Mouse (Mus musculus) induced T-regulatory cell, adult 2 months (primary cell): ENCODE results near the gene Tmeff1.
"Not testable (repeated sequence)": the region's sequence is repeated elsewhere in the genome, so short reads cannot be mapped to it uniquely, and the experiment has no call there.

Experiments used
- DNase-seq: peaks from one replicate; pipeline ENCODE4 v3.0.0-alpha.2; 2012; ENCODE audit warnings: low read depth

Tmeff1 gene

GRCm38 (mm10) chr4:48677812-48678211 lies 92.8 kb downstream of the Tmeff1 start:
- no peak for DNase-seq

- no peak for DNase-seq
These were observed 93.8 kb downstream of the Tmeff1 start for GRCm38 (mm10) chr4:48678793-48679192.

- not testable (repeated sequence) for DNase-seq
These were observed 94.8 kb downstream of the Tmeff1 start for GRCm38 (mm10) chr4:48679728-48680127.

GRCm38 (mm10) chr4:48680214-48680613 lies 95.2 kb downstream of the Tmeff1 start:
- DNase-seq = no peak

GRCm38 (mm10) chr4:48680648-48681343 lies 95.8 kb downstream of the Tmeff1 start:
- DNase-seq = peak; percentile 62

- DNase-seq = no peak
These were observed 98.2 kb downstream of the Tmeff1 start for GRCm38 (mm10) chr4:48683126-48683525.

GRCm38 (mm10) chr4:48683633-48684209 lies 98.7 kb downstream of the Tmeff1 start:
- not testable (repeated sequence) for DNase-seq

GRCm38 (mm10) chr4:48684593-48685187 lies 99.7 kb downstream of the Tmeff1 start:
- no peak for DNase-seq

GRCm38 (mm10) chr4:48688148-48688547 lies 103.2 kb downstream of the Tmeff1 start:
- DNase-seq = no peak

GRCm38 (mm10) chr4:48690640-48691039 lies 105.7 kb downstream of the Tmeff1 start:
- peak; percentile 49 for DNase-seq

GRCm38 (mm10) chr4:48691793-48692437 lies 106.9 kb downstream of the Tmeff1 start:
- DNase-seq = peak; percentile 10

GRCm38 (mm10) chr4:48692736-48693292 lies 107.8 kb downstream of the Tmeff1 start:
- no peak for DNase-seq

GRCm38 (mm10) chr4:48696706-48697105 lies 111.7 kb downstream of the Tmeff1 start:
- no peak for DNase-seq

- no peak for DNase-seq
These were observed 112.3 kb downstream of the Tmeff1 start for GRCm38 (mm10) chr4:48697302-48697701.
